Mouse (Mus musculus) left cerebral cortex, adult 2 months (tissue): Measurements from ENCODE around the gene Synpo2. TPM values are rescaled to one million over a fixed set of nuclear protein-coding genes. Genes with fewer than 3 reads are reported as not detected.
"Not testable (repeated sequence)": the region's sequence is repeated elsewhere in the genome, so short reads cannot be mapped to it uniquely, and the experiment has no call there.

Experiments used
- DNase-seq, 2 experiments: peaks; one replicate each; pipeline ENCODE4 v3.0.0; 2021 to 2022; ENCODE audit warnings: low spot score in 2 of 2, mixed read lengths in 1 of 2; ENCODE audit errors: extremely low spot score in 1 of 2
- H3K27ac ChIP-seq: fragments of 200-600 bp; 2 replicates; pipeline ENCODE4 v1.8.1; 2022
- H3K4me3 ChIP-seq: fragments of 200-600 bp; 2 replicates; pipeline ENCODE4 v1.8.1; 2022
- CTCF ChIP-seq: fragments of 200-600 bp; IDR thresholded peaks from 2 replicates; pipeline ENCODE4 v1.8.1; 2022; ENCODE audit warnings: antibody characterized with exemption, mild to moderate bottlenecking, moderate library complexity
- intact Hi-C: fragments of 180-260 bp; cut with DNase I; formaldehyde crosslinking; loops from one replicate; pipeline ENCODE4 v1.15.1; 2025
- total RNA-seq, 2 experiments: library from RNA; stranded (reverse); gene quantifications; 2 replicates each; pipeline ENCODE4 v1.2.3; 2021

Gene Synpo2
- total RNA-seq, 2 experiments from 2014 or later = 2.7 to 3.0 TPM

- Histone ChIP-seq H3K27ac (no peak overlapping the region), H3K4me3 (no peak overlapping the region)
- TF ChIP-seq CTCF = no peak
- intact Hi-C loops = no loop called here
- DNase-seq = no peak
Measured at GRCm38 (mm10) chr3:123141069-123141468, 94.9 kb downstream of the Synpo2 start.

DNA sequence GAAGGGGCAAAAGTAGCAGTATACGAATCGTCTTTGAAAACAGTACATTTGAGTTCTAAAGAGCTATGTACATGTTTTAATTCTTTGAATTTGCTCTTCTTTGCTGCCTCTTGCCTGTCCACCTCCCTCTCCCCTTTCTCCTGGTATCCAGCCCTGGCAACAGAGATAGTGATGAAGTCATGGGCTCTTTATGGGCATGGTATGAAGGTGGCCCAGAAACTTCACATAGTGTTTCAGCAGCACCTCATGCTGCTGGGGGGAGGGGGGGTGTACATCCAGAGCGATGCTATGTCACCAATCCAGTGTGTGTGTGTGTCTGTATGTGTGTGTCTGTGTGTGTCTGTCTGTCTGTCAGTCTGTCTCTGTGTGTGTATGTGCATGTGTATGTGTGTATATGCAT is 95.8 kb downstream of the Synpo2 start:
- no peak for TF ChIP-seq CTCF
- Histone ChIP-seq H3K27ac (no peak overlapping the region), H3K4me3 (no peak overlapping the region)
- DNase-seq = no peak
- intact Hi-C loops = no loop called here

GRCm38 (mm10) chr3:123139619-123140018 is 96.3 kb downstream of the Synpo2 start:
- no peak for DNase-seq
- intact Hi-C loops = no loop called here
- TF ChIP-seq CTCF = no peak
- Histone ChIP-seq H3K4me3 (no peak overlapping the region), H3K27ac (no peak overlapping the region)

DNA sequence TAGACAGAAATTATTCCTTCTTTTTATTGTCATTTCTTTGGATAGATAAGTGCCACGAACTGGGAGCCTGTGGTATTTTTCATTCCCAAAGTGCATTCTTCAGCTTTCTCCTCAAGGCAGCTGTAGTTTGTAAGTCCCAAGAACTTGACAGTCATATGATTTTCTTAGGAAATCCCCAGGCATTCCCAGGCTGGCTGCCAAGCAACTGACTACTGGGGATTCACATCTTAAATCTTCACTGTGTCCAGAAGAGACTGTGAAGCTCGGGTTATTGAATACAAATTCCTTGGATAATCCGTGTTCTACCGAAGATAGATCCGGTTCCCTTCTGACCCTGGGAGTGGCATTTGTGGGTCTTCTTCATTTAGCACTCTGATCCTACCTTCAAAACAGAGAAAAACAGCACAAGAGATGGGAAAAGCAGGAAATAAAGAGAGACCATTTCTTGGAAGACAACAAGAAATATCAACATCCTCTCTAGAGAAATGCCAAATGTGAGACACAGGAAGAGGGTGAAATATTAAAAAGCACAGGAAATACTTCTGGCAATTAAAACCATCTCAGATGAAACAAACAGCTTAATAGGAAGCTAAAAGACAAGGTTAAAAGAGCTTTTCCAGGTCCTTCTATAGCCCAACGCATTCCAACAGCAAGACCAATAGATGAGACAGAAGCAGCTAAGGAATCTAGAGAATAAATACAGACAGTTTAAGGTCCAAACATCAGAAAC is 97.5 kb downstream of the Synpo2 start:
- H3K27ac ChIP-seq = peak overlapping the region; percentile 26; the same call in 1 of the 2 replicates
- no peak overlapping the region for H3K4me3 ChIP-seq
- DNase-seq = no peak
- no peak for TF ChIP-seq CTCF
- intact Hi-C loops = no loop called here

- Histone ChIP-seq H3K27ac (no peak overlapping the region), H3K4me3 (no peak overlapping the region)
- intact Hi-C loops = no loop called here
- TF ChIP-seq CTCF = no peak
- DNase-seq = no peak
Measured at GRCm38 (mm10) chr3:123132101-123132500, 103.8 kb downstream of the Synpo2 start.

DNA sequence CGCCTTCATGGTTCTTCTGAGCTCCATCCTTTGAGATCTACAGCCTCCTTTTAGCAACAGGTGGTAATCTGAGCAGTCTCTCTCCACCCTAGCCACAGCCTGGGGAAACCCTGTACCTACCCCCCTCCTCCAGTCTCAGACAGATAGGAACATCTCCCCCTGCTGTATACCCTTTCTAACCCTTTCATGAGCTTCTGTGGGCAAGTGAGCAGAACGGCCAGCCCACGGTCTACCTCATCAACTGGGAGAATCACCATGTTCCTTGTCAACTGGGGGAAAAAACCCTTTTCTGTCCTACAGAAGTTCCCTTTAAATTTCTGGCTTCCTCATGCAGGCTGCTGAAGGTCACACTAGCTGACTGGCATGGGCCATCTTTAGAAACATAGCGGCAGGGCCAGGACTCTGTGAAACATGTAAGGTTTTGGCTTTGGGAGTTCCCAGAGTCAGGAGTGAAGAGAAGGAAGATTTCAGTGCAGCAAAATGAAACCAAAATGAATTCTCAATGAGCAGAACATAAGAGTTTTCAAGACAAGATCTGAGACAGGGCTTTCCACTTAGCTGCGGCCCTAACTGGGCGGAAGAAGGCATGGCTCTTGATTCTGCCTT is 104.7 kb downstream of the Synpo2 start:
- no peak for DNase-seq
- intact Hi-C loops = no loop called here

DNA sequence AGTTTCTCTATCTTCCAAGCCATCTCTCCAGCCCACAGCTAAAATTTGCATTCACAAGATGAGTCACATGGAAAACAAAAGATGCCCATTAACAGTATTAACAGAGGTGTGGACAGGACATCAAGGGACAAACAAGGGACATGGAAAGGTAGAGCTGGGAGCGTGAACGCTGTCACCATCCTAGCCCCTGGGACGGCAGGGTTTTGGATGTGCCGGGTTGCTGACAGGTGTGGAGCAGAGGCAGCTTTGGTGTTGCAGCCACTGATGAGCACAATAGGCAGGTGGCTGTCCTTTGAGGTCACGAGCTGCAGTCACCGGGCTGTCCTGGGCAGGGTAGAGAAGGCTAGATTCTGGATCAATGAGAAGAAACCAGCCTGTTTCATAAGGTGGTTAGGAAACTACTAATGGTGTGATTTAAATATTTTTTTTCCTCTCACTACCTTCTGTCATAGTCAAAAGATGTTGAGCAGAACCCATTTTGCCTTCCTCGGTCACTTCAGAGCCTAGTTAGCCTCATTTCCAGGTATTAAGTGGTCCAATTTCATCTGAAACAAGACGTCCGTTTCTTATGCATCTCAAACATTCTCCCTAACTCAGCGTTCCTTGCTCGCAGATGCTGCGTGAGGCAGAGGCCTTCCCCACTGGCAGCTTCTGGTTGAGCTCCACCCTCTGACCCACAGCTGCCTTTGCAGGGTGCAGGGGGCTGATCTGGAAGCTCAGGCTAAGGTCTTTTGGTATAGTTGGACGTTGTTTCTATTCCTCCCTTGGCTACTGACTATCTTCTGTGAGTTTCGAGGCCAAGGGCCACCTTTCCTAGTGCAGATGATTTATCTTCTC is 105.4 kb downstream of the Synpo2 start:
- Histone ChIP-seq H3K4me3 (no peak overlapping the region), H3K27ac (no peak overlapping the region)
- no peak for TF ChIP-seq CTCF
- DNase-seq = no peak
- intact Hi-C loops = no loop called here

More for the DNA sequence above, 104.7 kb downstream of the Synpo2 start:
- H3K27ac ChIP-seq = no peak overlapping the region
- TF ChIP-seq CTCF = no peak
- H3K4me3 ChIP-seq = no peak overlapping the region

- Histone ChIP-seq H3K4me3 (no peak overlapping the region), H3K27ac (no peak overlapping the region)
- TF ChIP-seq CTCF = no peak
- intact Hi-C loops = no loop called here
- no peak for DNase-seq
Measured at GRCm38 (mm10) chr3:123128781-123129180, 107.2 kb downstream of the Synpo2 start.

GRCm38 (mm10) chr3:123128091-123128490 is 107.9 kb downstream of the Synpo2 start:
- Histone ChIP-seq H3K4me3 (no peak overlapping the region), H3K27ac (no peak overlapping the region)
- no peak for TF ChIP-seq CTCF
- intact Hi-C loops = no loop called here
- no peak for DNase-seq

DNA sequence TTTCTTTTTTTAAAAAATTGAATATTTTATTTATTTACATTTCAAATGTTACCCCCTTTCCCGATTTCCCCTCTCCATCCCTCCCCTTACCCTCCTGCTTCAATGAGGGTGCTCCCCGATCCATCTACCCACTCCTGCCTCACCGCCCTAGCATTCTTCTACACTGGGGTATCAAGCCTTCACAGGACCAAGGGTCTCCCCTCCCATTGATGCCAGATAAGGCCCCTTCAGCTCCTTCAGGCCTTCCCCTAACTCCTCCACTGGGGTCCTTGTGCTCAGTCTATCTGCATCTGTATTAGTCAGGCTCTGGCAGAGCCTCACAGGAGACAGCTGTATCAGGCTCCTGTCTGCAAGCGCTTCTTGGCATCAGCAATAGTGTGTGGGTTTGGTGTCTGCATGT is 109.2 kb downstream of the Synpo2 start:
- H3K27ac ChIP-seq, H3K4me3 ChIP-seq, intact Hi-C loops, DNase-seq: not testable (repeated sequence)

GRCm38 (mm10) chr3:123123817-123124216 is 112.1 kb downstream of the Synpo2 start:
- intact Hi-C loops = no loop called here
- Histone ChIP-seq H3K27ac (no peak overlapping the region), H3K4me3 (no peak overlapping the region)
- TF ChIP-seq CTCF = no peak
- DNase-seq = no peak
